Mouse (Mus musculus): Measurements from ENCODE around the gene Sirt5. TPM values are rescaled to one million over a fixed set of nuclear protein-coding genes. Genes with fewer than 3 reads are reported as not detected.

Gene Sirt5
- polyA plus RNA-seq, 1 experiment from 2014 or later = 5.4 TPM

- Histone ChIP-seq H3K9me3 (replicated peaks) (no peaks in the 10 kb centered on the region), H3K27ac (replicated peaks) (no peak overlapping the region), H3K4me3 (replicated peaks) (no peak overlapping the region), H3K36me3 (replicated peaks) (no peaks in the 10 kb centered on the region), H3K4me2 (no peak overlapping the region), H3K27me3 (no peaks in the 10 kb centered on the region), H3K9ac (no peak overlapping the region), H3K4me1 (replicated peaks) (peaks cover 7% of the 10 kb centered on the region; the same call in 1 of the 2 replicates)
- no peak for ATAC-seq (ENCODE audit: insufficient read depth)
- 70% methylated on average over 1 of the region's 1 CpGs for WGBS (ENCODE audit: insufficient replicate concordance)
Observed at GRCm38 (mm10) chr13:43440376-43440775, 75.1 kb downstream of the Sirt5 start.

- Histone ChIP-seq H3K4me3 (replicated peaks) (no peak overlapping the region), H3K27ac (replicated peaks) (no peak overlapping the region), H3K27me3 (no peaks in the 10 kb centered on the region), H3K9me3 (replicated peaks) (no peaks in the 10 kb centered on the region), H3K4me2 (no peak overlapping the region), H3K4me1 (replicated peaks) (peaks cover 13% of the 10 kb centered on the region), H3K9ac (no peak overlapping the region), H3K36me3 (replicated peaks) (no peaks in the 10 kb centered on the region)
- ATAC-seq (ENCODE audit: insufficient read depth) = no peak
- 69% methylated on average over 1 of the region's 1 CpGs for WGBS (ENCODE audit: insufficient replicate concordance)
Observed at GRCm38 (mm10) chr13:43442551-43442950, 77.3 kb downstream of the Sirt5 start.

- Histone ChIP-seq H3K9me3 (replicated peaks) (no peaks in the 10 kb centered on the region), H3K4me3 (replicated peaks) (no peak overlapping the region), H3K27ac (replicated peaks) (no peak overlapping the region), H3K4me1 (replicated peaks) (peaks cover 15% of the 10 kb centered on the region), H3K9ac (no peak overlapping the region), H3K27me3 (no peaks in the 10 kb centered on the region), H3K36me3 (replicated peaks) (no peaks in the 10 kb centered on the region), H3K4me2 (no peak overlapping the region)
- WGBS (ENCODE audit: insufficient replicate concordance) = 77% methylated on average over 4 of the region's 4 CpGs
- no peak for ATAC-seq (ENCODE audit: insufficient read depth)
Observed at GRCm38 (mm10) chr13:43443706-43444105, 78.4 kb downstream of the Sirt5 start.

GRCm38 (mm10) chr13:43444717-43445116, 79.4 kb downstream of the Sirt5 start:
- H3K4me1 ChIP-seq (replicated peaks) = peaks cover 15% of the 10 kb centered on the region
- no peaks in the 10 kb centered on the region for H3K9me3 ChIP-seq (replicated peaks)
- no peaks in the 10 kb centered on the region for H3K36me3 ChIP-seq (replicated peaks)
- no peak overlapping the region for H3K4me3 ChIP-seq (replicated peaks)
- no peak overlapping the region for H3K9ac ChIP-seq
- no peaks in the 10 kb centered on the region for H3K27me3 ChIP-seq
- no peak overlapping the region for H3K4me2 ChIP-seq
- no peak overlapping the region for H3K27ac ChIP-seq (replicated peaks)
- no peak for ATAC-seq (ENCODE audit: insufficient read depth)
- 82% methylated on average over 3 of the region's 3 CpGs for WGBS (ENCODE audit: insufficient replicate concordance)

Other genes with a start within 250 kb of the Sirt5 start
- 12.3 and 13.7 TPM in 2 replicates for gene Tbc1d7, start 194.0 kb upstream of the Sirt5 start, polyA plus RNA-seq (2015; fragmentation: Nextera tagmentation; extraction: Ambion mirVana)
- 0.24 and 0.64 TPM in 2 replicates for gene Gfod1, start 61.3 kb upstream of the Sirt5 start, polyA plus RNA-seq (2015; fragmentation: Nextera tagmentation; extraction: Ambion mirVana)
- 78.1 and 94.2 TPM in 2 replicates for gene Nol7, start 32.9 kb downstream of the Sirt5 start, polyA plus RNA-seq (2015; fragmentation: Nextera tagmentation; extraction: Ambion mirVana)
- 2.9 and 3.3 TPM in 2 replicates for gene Ranbp9, start 115.8 kb downstream of the Sirt5 start, polyA plus RNA-seq (2015; fragmentation: Nextera tagmentation; extraction: Ambion mirVana)
- gene Mcur1, start 194.7 kb downstream of the Sirt5 start, polyA plus RNA-seq (2015; fragmentation: Nextera tagmentation; extraction: Ambion mirVana) = 5.7 and 5.9 TPM in 2 replicates

Data from liver, embryonic 15.5 days (tissue).